Mouse (Mus musculus) spleen, adult 2 months (tissue): ENCODE results near the gene Ppp2r5a.

Experiments used
- CTCF ChIP-seq: fragments of 200-500 bp; IDR thresholded peaks from 2 replicates; pipeline ENCODE4 v1.5.1; 2011; ENCODE audit warnings: mild to moderate bottlenecking, inconsistent platforms; ENCODE audit not compliant: insufficient read depth, insufficient read length, insufficient replicate concordance; ENCODE audit errors: extremely low read depth
- POLR2A ChIP-seq: fragments of 200-500 bp; IDR thresholded peaks from 2 replicates; pipeline ENCODE4 v1.6.1; 2011; ENCODE audit warnings: low read depth, low read length, inconsistent platforms

DNA sequence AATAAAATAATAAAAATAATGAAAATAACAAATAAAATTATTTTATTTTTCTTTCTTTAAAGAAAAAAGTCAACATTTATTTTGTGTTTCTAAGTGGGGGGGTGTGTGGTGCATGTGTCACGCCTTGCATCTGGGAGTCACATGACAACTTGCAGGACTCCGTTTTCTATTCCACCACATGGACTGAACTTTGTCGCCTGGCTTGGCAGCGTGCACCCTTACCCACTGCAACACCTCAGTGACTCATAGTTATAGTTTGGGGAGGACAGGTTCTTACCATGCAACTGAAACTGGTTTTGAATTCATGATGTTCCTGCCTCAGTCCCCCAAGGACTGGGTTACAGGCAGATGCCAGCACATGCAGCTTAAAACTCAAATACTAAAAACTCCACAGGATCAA is 34.9 kb downstream of the Ppp2r5a start:
- TF ChIP-seq CTCF, result no peak
- TF ChIP-seq POLR2A, result no peak
